Mouse (Mus musculus) neutrophil, adult 65 days (primary cell): ENCODE measurements around the gene Ccdc170. TPM values are rescaled to one million over a fixed set of nuclear protein-coding genes. Genes with fewer than 3 reads are reported as not detected.

ENCODE experiments used
- total RNA-seq: library from RNA; stranded (reverse); gene quantifications from 2 replicates; pipeline ENCODE4 v1.2.4, GENCODE M21; 2023

Gene Ccdc170
- 0.19 and 0.34 TPM in 2 replicates for total RNA-seq

DNA sequence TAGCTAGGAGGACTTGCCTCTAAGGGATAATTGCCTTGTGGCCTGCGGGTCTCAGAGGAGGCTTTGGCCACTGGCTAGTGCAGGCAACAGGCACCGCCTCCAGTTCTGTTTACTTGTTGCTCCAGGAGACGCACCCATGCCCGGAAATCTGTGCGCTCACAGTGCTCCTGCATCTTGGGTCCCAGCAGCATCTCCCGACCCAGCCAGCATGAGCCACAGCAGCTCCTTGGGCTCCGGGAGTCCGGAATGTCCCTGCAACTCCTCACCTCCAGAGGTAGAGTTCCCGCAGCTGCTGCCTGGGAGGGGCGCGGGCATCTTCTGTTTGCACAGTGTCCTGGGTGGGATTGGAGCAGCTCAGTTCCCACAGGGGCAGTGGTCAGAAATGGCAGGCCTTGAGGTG lies at the start of gene Ccdc170:
Gene Ccdc170, plus strand, starts transcription at position 148 of the 400 bp plus-strand sequence.

DNA sequence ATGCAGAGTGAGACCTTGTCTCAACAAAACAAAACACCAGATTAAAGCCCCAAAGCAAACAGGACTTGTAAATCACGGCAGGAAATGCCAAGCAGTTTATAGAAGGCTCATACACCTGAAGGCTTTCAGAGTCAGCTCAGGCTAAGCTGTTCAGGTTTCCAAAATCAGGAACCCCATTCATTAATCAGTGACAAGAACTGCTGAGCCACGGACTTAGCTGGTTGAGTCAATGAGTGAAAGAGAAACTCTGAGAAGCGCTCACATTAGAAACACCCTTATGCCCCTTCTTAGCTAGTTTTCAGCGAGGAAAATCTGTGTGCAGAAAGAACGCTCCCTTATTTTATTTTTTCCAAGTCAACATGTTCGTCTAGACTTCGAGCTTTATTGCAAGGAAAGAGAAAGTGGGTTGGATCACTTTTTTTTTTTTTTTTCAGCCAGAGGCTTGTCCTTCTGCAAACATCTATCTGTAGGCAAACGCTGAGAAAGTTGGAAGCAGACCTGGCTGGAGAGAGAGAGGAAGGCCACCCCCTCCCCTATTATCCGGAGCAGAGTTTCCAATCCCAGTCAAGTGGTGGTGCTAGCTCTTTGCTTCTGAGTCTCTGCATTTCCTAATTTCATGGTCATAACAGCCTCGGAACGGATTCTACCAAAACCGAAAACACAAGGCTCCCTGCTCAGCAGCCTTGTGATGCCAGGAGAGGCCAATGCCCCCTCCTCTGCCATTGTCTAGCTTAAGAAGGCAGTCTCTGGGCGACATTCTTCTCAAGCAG lies 129.3 kb downstream of the Ccdc170 start, which contains the start of gene Esr1:
Gene Esr1, plus strand, starts transcription at position 208 of the 770 bp plus-strand sequence.

Other genes with a start within 250 kb of the Ccdc170 start
- gene Akap12, start 216.1 kb upstream of the Ccdc170 start, total RNA-seq, result 1.1 and 3.0 TPM in 2 replicates
- 20.2 and 22.5 TPM in 2 replicates for gene Zbtb2, start 94.4 kb upstream of the Ccdc170 start, total RNA-seq
- gene Rmnd1, start 50.1 kb upstream of the Ccdc170 start, total RNA-seq, result 13.7 and 14.9 TPM in 2 replicates
- 9.1 and 13.5 TPM in 2 replicates for gene Armt1, start 50.0 kb upstream of the Ccdc170 start, total RNA-seq
- 2.6 and 5.7 TPM in 2 replicates for gene Esr1, start 129.1 kb downstream of the Ccdc170 start, total RNA-seq